Mouse (Mus musculus): ENCODE data around the gene Wwc1. TPM values are rescaled to one million over a fixed set of nuclear protein-coding genes. Genes with fewer than 3 reads are reported as not detected.

Wwc1 gene
- polyA plus RNA-seq, 1 experiment from 2014 or later = 13.2 TPM

DNA sequence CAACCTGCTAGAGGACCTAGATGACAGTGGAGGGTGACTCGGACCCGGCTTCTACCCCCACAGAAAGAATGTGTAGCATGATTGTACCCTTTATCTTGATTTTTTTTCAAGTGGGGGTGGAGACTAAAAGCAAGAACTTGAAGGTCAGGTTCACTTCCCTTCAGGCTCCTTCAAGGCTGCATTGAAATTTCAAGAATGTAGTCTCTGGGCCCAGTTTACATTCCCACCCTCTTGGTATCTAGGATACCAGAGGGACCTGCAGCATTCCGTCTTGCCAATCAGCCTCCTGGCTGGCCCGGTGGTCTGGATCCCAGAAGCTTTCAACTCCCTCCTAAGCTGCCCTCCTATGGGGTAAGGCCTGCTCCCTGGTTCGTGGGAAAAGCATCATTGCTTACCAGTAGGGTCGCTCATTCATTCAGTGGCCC, 31.9 kb downstream of the Wwc1 start:
- WGBS = 15% methylated on average over 6 of the region's 6 CpGs
- H3K27ac ChIP-seq = no peak overlapping the region
- H3K27me3 ChIP-seq (replicated peaks) = no peaks in the 10 kb centered on the region
- H3K4me3 ChIP-seq = no peak overlapping the region
- H3K4me1 ChIP-seq = no peaks in the 10 kb centered on the region
- no peaks in the 10 kb centered on the region for H3K36me3 ChIP-seq (replicated peaks)
- ATAC-seq (replicated peaks) = peak; percentile 58
- H3K9me3 ChIP-seq = no peaks in the 10 kb centered on the region
- no peak overlapping the region for H3K9ac ChIP-seq
- no peak overlapping the region for H3K4me2 ChIP-seq

DNA sequence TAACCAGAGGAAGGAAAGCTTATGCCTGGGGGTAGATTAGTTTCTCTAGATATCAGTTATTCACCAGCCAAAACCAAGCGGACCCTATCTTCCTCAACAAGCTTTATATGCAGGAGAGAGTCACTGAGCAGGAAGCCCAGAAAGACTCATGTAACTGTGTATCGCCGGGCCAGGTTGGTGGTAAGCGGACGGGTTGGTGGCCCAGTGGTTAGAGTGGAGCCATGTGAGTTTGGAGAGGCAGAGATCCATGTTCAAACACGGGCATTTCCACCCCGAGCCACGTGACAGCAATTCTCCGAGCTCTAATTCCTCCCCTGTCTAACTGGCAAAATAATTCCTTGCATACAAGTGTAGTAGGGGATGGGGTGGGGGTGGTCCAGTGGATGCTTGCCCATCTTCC, 32.4 kb downstream of the Wwc1 start:
- H3K9me3 ChIP-seq = no peaks in the 10 kb centered on the region
- no peaks in the 10 kb centered on the region for H3K36me3 ChIP-seq (replicated peaks)
- H3K27me3 ChIP-seq (replicated peaks) = no peaks in the 10 kb centered on the region
- H3K9ac ChIP-seq = no peak overlapping the region
- H3K4me2 ChIP-seq = no peak overlapping the region
- H3K4me1 ChIP-seq = no peaks in the 10 kb centered on the region
- no peak for ATAC-seq (replicated peaks)
- no peak overlapping the region for H3K27ac ChIP-seq
- WGBS = 77% methylated on average over 9 of the region's 9 CpGs
- H3K4me3 ChIP-seq = no peak overlapping the region

DNA sequence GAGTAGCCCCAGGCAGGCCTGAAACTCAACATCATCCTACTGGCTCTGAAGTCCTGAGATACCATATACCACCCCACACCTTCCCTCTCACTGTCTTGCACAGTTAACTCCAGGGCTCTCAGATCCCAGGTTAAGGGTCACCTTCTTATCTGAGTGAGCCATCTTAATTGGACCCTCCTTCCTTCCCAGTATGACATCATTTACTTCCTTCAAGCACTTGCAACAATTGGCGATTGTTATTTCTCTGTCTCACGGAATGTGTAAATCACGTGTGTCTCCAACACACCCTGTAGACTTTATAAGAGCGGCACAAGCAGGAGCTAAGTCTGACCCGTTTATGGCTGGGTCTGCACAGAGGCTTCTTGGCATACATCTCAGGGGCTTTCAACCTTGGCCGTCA, 35.1 kb downstream of the Wwc1 start:
- Histone ChIP-seq H3K9ac (no peak overlapping the region), H3K27me3 (replicated peaks) (no peaks in the 10 kb centered on the region), H3K27ac (no peak overlapping the region), H3K9me3 (no peaks in the 10 kb centered on the region), H3K4me3 (no peak overlapping the region), H3K4me2 (no peak overlapping the region), H3K4me1 (peaks cover 13% of the 10 kb centered on the region), H3K36me3 (replicated peaks) (no peaks in the 10 kb centered on the region)
- 81% methylated on average over 6 of the region's 6 CpGs for WGBS
- no peak for ATAC-seq (replicated peaks)

DNA sequence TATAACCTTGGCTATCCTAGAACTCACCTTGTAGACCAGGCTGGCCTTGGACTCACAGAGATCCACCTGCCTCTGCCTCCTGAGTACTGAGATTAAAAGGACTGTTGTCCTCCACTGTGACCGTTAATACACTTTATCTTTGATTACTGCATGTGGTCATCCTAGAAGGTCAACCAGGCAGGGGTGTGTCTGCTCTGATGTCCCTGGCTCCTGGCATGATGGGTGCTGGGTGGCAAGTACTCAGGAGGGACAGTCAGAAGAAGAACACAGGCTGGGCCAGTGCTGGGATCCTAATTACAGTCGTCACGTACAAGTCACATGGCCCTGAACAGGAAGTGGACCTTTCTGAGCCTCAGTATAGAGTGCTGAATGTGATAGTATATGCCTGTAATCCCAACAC, 38.7 kb downstream of the Wwc1 start:
- Histone ChIP-seq H3K4me3 (no peak overlapping the region), H3K9ac (no peak overlapping the region), H3K27me3 (replicated peaks) (no peaks in the 10 kb centered on the region), H3K9me3 (no peaks in the 10 kb centered on the region), H3K36me3 (replicated peaks) (no peaks in the 10 kb centered on the region), H3K4me1 (peaks cover 18% of the 10 kb centered on the region), H3K27ac (peak overlapping the region; percentile 78), H3K4me2 (no peak overlapping the region)
- WGBS = 91% methylated on average over 3 of the region's 3 CpGs
- ATAC-seq (replicated peaks) = no peak

DNA sequence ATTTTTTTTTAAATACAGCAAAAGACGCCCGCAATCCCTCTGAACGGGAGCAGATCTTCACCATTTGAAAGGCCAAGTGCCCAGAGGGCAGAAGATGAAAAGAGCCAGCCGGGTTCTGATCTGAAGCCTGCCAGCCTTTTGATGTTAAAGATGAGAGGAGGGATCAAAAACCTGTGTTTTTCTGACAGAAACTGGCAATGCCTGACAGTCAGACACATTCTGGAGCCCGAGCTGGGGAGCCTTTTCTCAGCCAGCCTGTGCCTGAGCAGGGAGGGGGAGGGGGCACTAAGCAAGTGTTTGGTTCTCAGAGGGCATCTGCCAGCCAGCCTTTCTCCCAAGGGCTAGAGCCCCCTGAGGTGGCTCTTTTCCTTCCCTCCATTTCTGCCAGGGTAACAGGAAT, 39.3 kb downstream of the Wwc1 start:
- Histone ChIP-seq H3K4me2 (no peak overlapping the region), H3K4me1 (peaks cover 18% of the 10 kb centered on the region), H3K4me3 (no peak overlapping the region), H3K36me3 (replicated peaks) (no peaks in the 10 kb centered on the region), H3K27ac (peak overlapping the region; percentile 78), H3K9ac (no peak overlapping the region), H3K27me3 (replicated peaks) (no peaks in the 10 kb centered on the region), H3K9me3 (no peaks in the 10 kb centered on the region)
- WGBS = 24% methylated on average over 5 of the region's 5 CpGs
- ATAC-seq (replicated peaks) = peak; percentile 75

DNA sequence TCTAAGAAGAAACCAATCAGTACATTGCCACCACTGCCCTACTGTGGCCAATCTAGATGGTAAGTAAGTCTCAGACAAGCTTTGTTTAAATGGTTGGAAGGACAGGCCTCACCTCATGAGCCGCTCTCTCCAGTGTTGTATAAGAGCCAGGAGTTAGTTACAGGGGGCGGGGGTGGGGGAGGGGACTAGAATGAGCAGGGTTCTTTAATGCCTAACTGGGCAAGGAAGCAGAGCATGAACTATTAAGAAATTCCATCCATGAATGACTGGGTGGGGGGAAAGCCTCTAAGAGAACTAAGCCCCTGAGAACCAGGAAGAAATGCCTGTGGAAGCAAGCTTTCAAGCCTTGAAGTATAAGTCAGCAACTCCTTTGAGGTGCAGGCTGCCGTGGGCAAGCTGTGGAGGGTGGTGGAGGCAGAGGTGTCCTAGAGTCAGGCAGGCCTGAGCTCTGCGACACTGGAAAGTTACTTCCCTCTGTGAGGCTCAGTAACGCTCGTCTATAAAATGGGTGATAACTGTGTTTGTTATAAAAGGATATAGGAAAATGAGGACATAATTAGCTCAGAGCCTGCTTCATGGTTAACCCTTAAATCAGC, 41.4 kb downstream of the Wwc1 start:
- Histone ChIP-seq H3K4me3 (no peak overlapping the region), H3K27me3 (replicated peaks) (no peaks in the 10 kb centered on the region), H3K27ac (no peak overlapping the region), H3K9ac (no peak overlapping the region), H3K4me2 (no peak overlapping the region), H3K9me3 (no peaks in the 10 kb centered on the region), H3K36me3 (replicated peaks) (no peaks in the 10 kb centered on the region), H3K4me1 (peaks cover 18% of the 10 kb centered on the region)
- ATAC-seq (replicated peaks) = no peak
- WGBS = 38% methylated on average over 6 of the region's 6 CpGs

DNA sequence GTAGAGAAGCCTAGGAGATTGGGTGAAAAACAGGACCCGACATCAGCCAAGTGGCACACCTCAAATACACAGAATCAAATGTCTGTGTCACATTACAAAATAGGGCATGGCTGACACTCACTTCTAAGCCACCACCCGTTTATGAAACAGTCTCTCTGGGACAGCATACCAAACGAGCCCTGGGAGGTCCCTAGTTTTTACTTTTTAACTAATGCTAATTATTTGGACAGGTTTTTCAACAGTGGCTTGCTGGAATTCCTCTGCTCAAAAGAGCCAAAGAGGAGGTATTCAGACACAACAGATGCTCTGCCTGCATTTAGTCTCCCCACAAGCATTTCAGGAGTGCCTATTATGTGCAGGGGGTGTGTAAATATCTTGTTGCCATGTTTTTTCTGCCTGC, 44.7 kb downstream of the Wwc1 start:
- Histone ChIP-seq H3K4me1 (peaks cover 18% of the 10 kb centered on the region), H3K4me3 (no peak overlapping the region), H3K9ac (no peak overlapping the region), H3K27me3 (replicated peaks) (no peaks in the 10 kb centered on the region), H3K27ac (0 out of 2 replicates have a peak overlapping the region, but pooled peaks have one; percentile 1), H3K36me3 (replicated peaks) (no peaks in the 10 kb centered on the region), H3K4me2 (no peak overlapping the region), H3K9me3 (no peaks in the 10 kb centered on the region)
- ATAC-seq (replicated peaks) = no peak
- 47% methylated on average over 3 of the region's 3 CpGs for WGBS

DNA sequence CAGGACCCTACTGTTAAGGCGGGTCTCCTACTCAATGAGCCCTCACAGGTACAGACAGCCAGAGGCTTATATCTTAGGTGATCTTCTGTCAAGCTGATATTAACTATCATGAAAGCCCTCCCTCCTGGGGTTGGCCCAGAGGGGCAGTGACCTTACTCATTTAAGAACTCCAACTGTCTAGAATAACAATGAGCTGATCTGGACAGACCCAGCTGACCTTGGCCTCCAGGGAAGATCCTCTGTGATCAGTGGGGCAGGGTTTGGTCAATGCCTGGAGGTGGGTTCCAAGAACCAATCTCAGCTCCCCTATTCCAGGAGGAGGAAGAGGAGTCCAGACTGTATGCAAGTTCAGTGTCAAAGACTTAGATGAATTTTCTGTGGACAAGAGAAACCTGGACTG, 45.2 kb downstream of the Wwc1 start:
- ATAC-seq (replicated peaks) = no peak
- Histone ChIP-seq H3K9me3 (no peaks in the 10 kb centered on the region), H3K4me3 (no peak overlapping the region), H3K4me1 (peaks cover 13% of the 10 kb centered on the region; the same call in 1 of the 2 replicates), H3K4me2 (no peak overlapping the region), H3K9ac (no peak overlapping the region), H3K27ac (no peak overlapping the region), H3K36me3 (replicated peaks) (no peaks in the 10 kb centered on the region), H3K27me3 (replicated peaks) (no peaks in the 10 kb centered on the region)
- 100% methylated on average over 1 of the region's 1 CpGs for WGBS

DNA sequence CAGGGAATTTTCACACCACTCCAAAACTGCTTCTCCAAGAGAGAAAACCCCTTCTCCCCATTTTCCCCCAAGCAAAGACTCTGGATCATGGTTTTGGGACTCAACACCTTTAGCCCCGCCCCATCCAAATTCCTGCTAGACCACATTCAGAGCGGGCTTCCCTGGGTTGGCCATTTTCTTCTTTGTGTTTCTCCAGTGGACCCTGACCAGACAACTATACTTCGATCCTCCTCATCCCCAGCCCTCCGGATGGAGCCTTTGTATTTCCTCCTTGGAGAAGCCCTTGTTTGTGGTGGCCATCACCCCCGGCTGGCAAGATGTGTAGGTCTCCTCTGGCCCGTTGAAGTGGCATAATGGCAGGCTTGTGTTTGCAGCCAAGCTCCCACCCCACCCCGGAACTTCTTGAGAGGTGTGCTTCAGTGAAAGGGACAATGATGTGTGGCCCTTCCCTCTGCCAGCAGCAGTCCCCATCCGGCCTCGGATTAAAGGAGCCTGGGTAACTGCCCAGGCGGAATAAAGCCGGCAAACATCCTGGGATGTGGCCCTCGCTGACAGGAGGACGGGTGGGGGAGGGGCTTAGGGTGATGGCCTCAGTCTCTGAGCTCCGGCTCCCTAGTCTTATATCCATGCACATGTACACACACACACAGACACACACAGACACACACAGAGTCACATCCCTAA, 46.8 kb downstream of the Wwc1 start:
- Histone ChIP-seq H3K27ac (peak overlapping the region; percentile 61), H3K36me3 (replicated peaks) (no peaks in the 10 kb centered on the region), H3K4me1 (0 out of 2 replicates have a peak, but pooled peaks cover 9% of the 10 kb centered on the region), H3K4me3 (no peak overlapping the region), H3K9me3 (no peaks in the 10 kb centered on the region), H3K4me2 (no peak overlapping the region), H3K9ac (no peak overlapping the region), H3K27me3 (replicated peaks) (no peaks in the 10 kb centered on the region)
- WGBS = 6% methylated on average over 14 of the region's 14 CpGs
- peak; percentile 73 for ATAC-seq (replicated peaks)

DNA sequence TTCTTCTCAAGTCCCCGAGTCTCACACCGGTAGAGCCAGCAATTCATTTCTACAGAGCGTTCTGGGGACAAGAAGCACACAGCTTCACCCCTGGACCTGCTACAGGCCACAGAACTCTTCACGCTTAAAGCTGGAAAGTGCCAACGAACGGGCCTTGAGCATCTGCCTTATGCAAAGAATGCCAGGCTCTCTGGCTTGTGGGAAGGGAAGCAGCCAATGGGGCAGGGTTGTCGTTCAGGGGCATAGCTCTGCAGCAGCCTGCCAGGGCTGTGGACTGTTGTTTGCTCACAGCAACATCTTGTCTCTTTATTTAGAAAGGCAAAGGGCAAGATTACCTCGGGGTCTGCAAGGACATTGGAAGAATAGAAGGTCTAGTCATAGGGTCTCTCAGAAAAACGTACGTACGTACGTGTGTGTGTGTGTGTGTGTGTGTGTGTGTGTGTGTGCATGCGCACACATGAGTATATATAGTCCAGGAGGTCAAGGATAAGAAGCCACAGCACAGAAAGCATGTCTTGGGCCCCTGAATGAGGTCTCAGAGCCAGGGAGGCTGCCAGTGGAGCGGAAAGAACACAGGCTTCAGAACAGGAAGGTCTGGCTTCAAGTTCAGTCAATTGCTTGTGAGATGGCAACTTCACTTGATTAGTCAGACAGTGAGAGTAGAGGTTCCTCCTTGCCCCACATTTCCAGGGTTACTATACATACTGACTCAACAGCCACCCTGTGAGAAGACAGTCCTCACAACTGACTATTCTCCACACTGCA, 48.0 kb downstream of the Wwc1 start:
- Histone ChIP-seq H3K27ac (no peak overlapping the region), H3K27me3 (replicated peaks) (no peaks in the 10 kb centered on the region), H3K9me3 (no peaks in the 10 kb centered on the region), H3K36me3 (replicated peaks) (no peaks in the 10 kb centered on the region), H3K4me1 (peaks cover 14% of the 10 kb centered on the region; the same call in 1 of the 2 replicates), H3K4me2 (no peak overlapping the region), H3K9ac (no peak overlapping the region), H3K4me3 (no peak overlapping the region)
- 81% methylated on average over 14 of the region's 14 CpGs for WGBS
- no peak for ATAC-seq (replicated peaks)

DNA sequence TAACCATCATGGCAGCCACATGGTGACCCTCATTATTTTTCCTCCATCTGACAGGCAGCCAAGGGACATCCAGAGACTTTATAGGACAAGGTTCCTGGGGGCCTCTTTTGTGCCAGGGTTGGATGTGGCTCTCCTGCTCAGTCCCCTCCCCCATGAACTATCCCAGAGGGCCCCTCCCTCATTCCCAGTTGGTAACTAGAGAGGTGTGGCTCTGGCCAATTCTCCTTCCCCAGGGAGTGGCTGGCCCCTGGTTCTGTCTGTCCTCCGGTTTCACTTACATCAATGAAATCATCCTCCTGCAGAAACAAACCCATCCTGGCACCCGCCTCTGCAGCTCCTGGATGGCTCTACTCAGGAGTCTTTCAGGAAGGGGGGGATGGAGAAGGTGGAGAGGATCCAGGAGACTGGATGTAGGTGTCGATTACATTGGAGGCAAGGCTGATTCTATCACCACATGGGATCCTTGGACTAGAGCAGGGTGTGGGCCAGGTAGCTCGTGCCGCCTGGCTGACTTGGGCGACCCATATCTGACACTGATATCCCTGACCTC, 49.7 kb downstream of the Wwc1 start:
- H3K4me3 ChIP-seq = no peak overlapping the region
- no peak overlapping the region for H3K9ac ChIP-seq
- no peaks in the 10 kb centered on the region for H3K36me3 ChIP-seq (replicated peaks)
- no peaks in the 10 kb centered on the region for H3K9me3 ChIP-seq
- no peak overlapping the region for H3K4me2 ChIP-seq
- no peaks in the 10 kb centered on the region for H3K27me3 ChIP-seq (replicated peaks)
- no peak overlapping the region for H3K27ac ChIP-seq
- no peak for ATAC-seq (replicated peaks)
- H3K4me1 ChIP-seq = peaks cover 14% of the 10 kb centered on the region; the same call in 1 of the 2 replicates
- WGBS = 91% methylated on average over 6 of the region's 6 CpGs

DNA sequence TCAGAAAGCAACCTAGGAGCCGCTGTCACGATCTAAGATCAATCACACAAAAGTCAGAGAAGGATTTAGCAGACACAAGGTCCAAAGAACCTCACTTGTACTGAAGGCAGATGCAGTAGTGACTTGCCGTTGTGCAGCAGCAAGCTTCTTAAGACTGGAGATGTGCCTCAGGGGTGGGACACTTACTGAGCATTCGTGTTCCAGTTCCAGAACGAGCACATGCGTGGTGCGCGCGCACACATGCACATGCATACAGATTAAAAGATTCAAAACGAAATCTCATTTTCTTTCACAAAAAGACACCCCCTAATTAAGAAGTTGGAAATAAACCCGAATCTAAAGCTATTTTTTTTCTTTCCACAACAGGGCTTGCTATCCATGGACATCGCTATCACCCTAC, 51.9 kb downstream of the Wwc1 start:
- H3K4me2 ChIP-seq = no peak overlapping the region
- no peak for ATAC-seq (replicated peaks)
- no peaks in the 10 kb centered on the region for H3K9me3 ChIP-seq
- H3K4me1 ChIP-seq = peaks cover 10% of the 10 kb centered on the region; the same call in 1 of the 2 replicates
- 89% methylated on average over 12 of the region's 12 CpGs for WGBS
- no peak overlapping the region for H3K4me3 ChIP-seq
- H3K36me3 ChIP-seq (replicated peaks) = no peaks in the 10 kb centered on the region
- H3K27ac ChIP-seq = no peak overlapping the region
- no peaks in the 10 kb centered on the region for H3K27me3 ChIP-seq (replicated peaks)
- H3K9ac ChIP-seq = no peak overlapping the region

Measured in midbrain, embryonic 15.5 days (tissue).